Mouse (Mus musculus): ENCODE data around the gene Otop3. TPM values are rescaled to one million over a fixed set of nuclear protein-coding genes. Genes with fewer than 3 reads are reported as not detected.

Otop3 gene
- polyA plus RNA-seq (2014; fragmentation: Nextera tagmentation; extraction: Ambion mirVana) = 1.0 and 1.2 TPM in 2 replicates

DNA sequence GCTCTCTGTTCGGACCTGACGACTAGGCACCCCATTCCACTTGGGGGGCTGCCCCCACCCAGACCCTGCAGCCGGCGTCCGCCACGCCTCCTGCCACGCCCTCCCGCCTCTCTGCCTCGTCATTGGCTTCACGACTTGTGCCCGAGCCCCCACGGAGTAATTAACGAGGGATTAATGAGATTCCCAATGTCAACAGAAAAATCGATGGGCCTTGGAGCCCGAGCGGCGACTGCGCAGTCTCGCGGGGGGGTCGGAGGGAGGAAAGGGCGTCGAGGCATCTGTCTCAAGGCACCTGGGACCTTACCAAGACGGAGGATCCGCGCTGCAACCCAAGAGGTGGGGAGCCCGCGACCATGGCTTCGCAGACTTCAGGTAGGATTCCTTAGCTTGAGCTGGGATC is at the start of gene Otop3:
TSS of gene Otop3 (plus strand) at position 201 of the 400 bp plus-strand sequence.
- H3K9me3 ChIP-seq (ENCODE audit: control insufficient read depth, low read depth, low read length) = no peaks in the 10 kb centered on the region
- H3K27me3 ChIP-seq (ENCODE audit: control insufficient read depth, insufficient read depth, low read length) = peaks cover 22% of the 10 kb centered on the region
- H3K4me3 ChIP-seq (ENCODE audit: low read depth, low read length) = 0 out of 2 replicates have a peak within 1 kb of the TSS, but pooled peaks have one; percentile 6
- no peak within 1 kb of the TSS for H3K27ac ChIP-seq (ENCODE audit: low read length)
- peak; percentile 67; the same call in 1 of the 2 replicates for ATAC-seq (ENCODE audit: insufficient number of reproducible peaks, insufficient read depth, low FRiP score, low read depth)
- H3K4me1 ChIP-seq (ENCODE audit: control insufficient read depth, insufficient read depth, low read length) = 0 out of 2 replicates have a peak, but pooled peaks cover 4% of the 10 kb centered on the region
- WGBS = 4% methylated on average over 29 of the region's 29 CpGs
- no peak within 1 kb of the TSS for H3K9ac ChIP-seq (replicated peaks; ENCODE audit: low read depth, low read length)
- peak within 1 kb of the TSS; percentile 31 for H3K4me2 ChIP-seq (replicated peaks; ENCODE audit: low read depth, low read length)
- H3K36me3 ChIP-seq (ENCODE audit: control insufficient read depth, insufficient read depth, low read length) = no peaks in the 10 kb centered on the region

GRCm38 (mm10) chr11:115285282-115285681 is 49.2 kb upstream of the Otop3 start:
- Histone ChIP-seq H3K4me1 (ENCODE audit: control insufficient read depth, insufficient read depth, low read length) (no peaks in the 10 kb centered on the region), H3K27ac (ENCODE audit: low read length) (no peak overlapping the region), H3K9me3 (ENCODE audit: control insufficient read depth, low read depth, low read length) (no peaks in the 10 kb centered on the region), H3K4me3 (ENCODE audit: low read depth, low read length) (no peak overlapping the region), H3K27me3 (ENCODE audit: control insufficient read depth, insufficient read depth, low read length) (no peaks in the 10 kb centered on the region), H3K9ac (replicated peaks; ENCODE audit: low read depth, low read length) (no peak overlapping the region), H3K36me3 (ENCODE audit: control insufficient read depth, insufficient read depth, low read length) (no peaks in the 10 kb centered on the region), H3K4me2 (replicated peaks; ENCODE audit: low read depth, low read length) (no peak overlapping the region)
- no peak for ATAC-seq (ENCODE audit: insufficient number of reproducible peaks, insufficient read depth, low FRiP score, low read depth)
- 59% methylated on average over 4 of the region's 4 CpGs for WGBS

- H3K27ac ChIP-seq (ENCODE audit: low read length) = no peak overlapping the region
- H3K27me3 ChIP-seq (ENCODE audit: control insufficient read depth, insufficient read depth, low read length) = no peaks in the 10 kb centered on the region
- H3K4me3 ChIP-seq (ENCODE audit: low read depth, low read length) = no peak overlapping the region
- no peak overlapping the region for H3K9ac ChIP-seq (replicated peaks; ENCODE audit: low read depth, low read length)
- H3K4me2 ChIP-seq (replicated peaks; ENCODE audit: low read depth, low read length) = no peak overlapping the region
- no peak for ATAC-seq (ENCODE audit: insufficient number of reproducible peaks, insufficient read depth, low FRiP score, low read depth)
- no peaks in the 10 kb centered on the region for H3K36me3 ChIP-seq (ENCODE audit: control insufficient read depth, insufficient read depth, low read length)
- peaks cover 7% of the 10 kb centered on the region for H3K4me1 ChIP-seq (ENCODE audit: control insufficient read depth, insufficient read depth, low read length)
- 70% methylated on average over 19 of the region's 19 CpGs for WGBS
- H3K9me3 ChIP-seq (ENCODE audit: control insufficient read depth, low read depth, low read length) = no peaks in the 10 kb centered on the region
Observed at GRCm38 (mm10) chr11:115286201-115286993, 48.1 kb upstream of the Otop3 start.

- ATAC-seq (ENCODE audit: insufficient number of reproducible peaks, insufficient read depth, low FRiP score, low read depth) = no peak
- WGBS = 80% methylated on average over 5 of the region's 5 CpGs
Observed at GRCm38 (mm10) chr11:115287386-115287785, 47.1 kb upstream of the Otop3 start.

GRCm38 (mm10) chr11:115288305-115288704 is 46.2 kb upstream of the Otop3 start:
- Histone ChIP-seq H3K27me3 (ENCODE audit: control insufficient read depth, insufficient read depth, low read length) (no peaks in the 10 kb centered on the region), H3K9ac (replicated peaks; ENCODE audit: low read depth, low read length) (no peak overlapping the region), H3K4me1 (ENCODE audit: control insufficient read depth, insufficient read depth, low read length) (peaks cover 12% of the 10 kb centered on the region), H3K36me3 (ENCODE audit: control insufficient read depth, insufficient read depth, low read length) (no peaks in the 10 kb centered on the region), H3K4me3 (ENCODE audit: low read depth, low read length) (no peak overlapping the region), H3K27ac (ENCODE audit: low read length) (no peak overlapping the region), H3K9me3 (ENCODE audit: control insufficient read depth, low read depth, low read length) (no peaks in the 10 kb centered on the region), H3K4me2 (replicated peaks; ENCODE audit: low read depth, low read length) (no peak overlapping the region)
- 90% methylated on average over 2 of the region's 2 CpGs for whole genome bisulfite sequencing
- ATAC-seq (ENCODE audit: insufficient number of reproducible peaks, insufficient read depth, low FRiP score, low read depth) = no peak

More at GRCm38 (mm10) chr11:115287386-115287785, 47.1 kb upstream of the Otop3 start:
- Histone ChIP-seq H3K4me1 (ENCODE audit: control insufficient read depth, insufficient read depth, low read length) (peaks cover 12% of the 10 kb centered on the region), H3K27ac (ENCODE audit: low read length) (no peak overlapping the region), H3K9ac (replicated peaks; ENCODE audit: low read depth, low read length) (no peak overlapping the region), H3K9me3 (ENCODE audit: control insufficient read depth, low read depth, low read length) (no peaks in the 10 kb centered on the region), H3K36me3 (ENCODE audit: control insufficient read depth, insufficient read depth, low read length) (no peaks in the 10 kb centered on the region), H3K4me3 (ENCODE audit: low read depth, low read length) (no peak overlapping the region), H3K27me3 (ENCODE audit: control insufficient read depth, insufficient read depth, low read length) (no peaks in the 10 kb centered on the region), H3K4me2 (replicated peaks; ENCODE audit: low read depth, low read length) (no peak overlapping the region)

- H3K4me1 ChIP-seq (ENCODE audit: control insufficient read depth, insufficient read depth, low read length) = peaks cover 12% of the 10 kb centered on the region
- no peak overlapping the region for H3K9ac ChIP-seq (replicated peaks; ENCODE audit: low read depth, low read length)
- WGBS = 64% methylated on average over 8 of the region's 8 CpGs
- no peaks in the 10 kb centered on the region for H3K27me3 ChIP-seq (ENCODE audit: control insufficient read depth, insufficient read depth, low read length)
- no peaks in the 10 kb centered on the region for H3K36me3 ChIP-seq (ENCODE audit: control insufficient read depth, insufficient read depth, low read length)
- H3K9me3 ChIP-seq (ENCODE audit: control insufficient read depth, low read depth, low read length) = no peaks in the 10 kb centered on the region
- H3K4me3 ChIP-seq (ENCODE audit: low read depth, low read length) = no peak overlapping the region
- no peak overlapping the region for H3K27ac ChIP-seq (ENCODE audit: low read length)
- ATAC-seq (ENCODE audit: insufficient number of reproducible peaks, insufficient read depth, low FRiP score, low read depth) = no peak
- H3K4me2 ChIP-seq (replicated peaks; ENCODE audit: low read depth, low read length) = no peak overlapping the region
Observed at GRCm38 (mm10) chr11:115289885-115290284, 44.6 kb upstream of the Otop3 start.

- no peak for ATAC-seq (ENCODE audit: insufficient number of reproducible peaks, insufficient read depth, low FRiP score, low read depth)
- H3K27ac ChIP-seq (ENCODE audit: low read length) = peak overlapping the region; percentile 44; the same call in 1 of the 2 replicates
- WGBS = 89% methylated on average over 1 of the region's 1 CpGs
Observed at GRCm38 (mm10) chr11:115290314-115290713, 44.2 kb upstream of the Otop3 start.

DNA sequence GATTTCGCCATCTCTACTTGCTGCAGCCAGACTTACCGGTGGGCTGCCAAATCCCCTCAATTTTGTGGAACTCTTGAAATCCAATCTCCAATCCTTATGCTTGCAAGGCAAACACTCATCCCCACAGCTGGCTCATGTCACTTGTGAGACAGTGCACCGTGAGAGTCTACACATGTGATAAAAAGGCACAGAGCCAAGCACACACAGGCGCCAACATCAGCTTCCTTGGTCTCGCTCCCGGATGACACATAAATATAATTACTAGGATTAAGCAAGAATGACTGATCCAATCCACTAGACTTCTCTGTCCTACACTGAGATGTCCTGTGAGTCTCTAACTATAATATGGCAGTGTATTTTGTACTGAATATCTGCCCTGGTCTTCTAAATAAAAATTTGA is 43.6 kb upstream of the Otop3 start:
- H3K27me3 ChIP-seq (ENCODE audit: control insufficient read depth, insufficient read depth, low read length) = no peaks in the 10 kb centered on the region
- H3K4me1 ChIP-seq (ENCODE audit: control insufficient read depth, insufficient read depth, low read length) = peaks cover 12% of the 10 kb centered on the region
- H3K4me2 ChIP-seq (replicated peaks; ENCODE audit: low read depth, low read length) = no peak overlapping the region
- no peak for ATAC-seq (ENCODE audit: insufficient number of reproducible peaks, insufficient read depth, low FRiP score, low read depth)
- no peak overlapping the region for H3K9ac ChIP-seq (replicated peaks; ENCODE audit: low read depth, low read length)
- H3K36me3 ChIP-seq (ENCODE audit: control insufficient read depth, insufficient read depth, low read length) = no peaks in the 10 kb centered on the region
- peak overlapping the region; percentile 44; the same call in 1 of the 2 replicates for H3K27ac ChIP-seq (ENCODE audit: low read length)
- no peaks in the 10 kb centered on the region for H3K9me3 ChIP-seq (ENCODE audit: control insufficient read depth, low read depth, low read length)
- no peak overlapping the region for H3K4me3 ChIP-seq (ENCODE audit: low read depth, low read length)
- WGBS = 39% methylated on average over 6 of the region's 6 CpGs

More at GRCm38 (mm10) chr11:115290314-115290713, 44.2 kb upstream of the Otop3 start:
- Histone ChIP-seq H3K9ac (replicated peaks; ENCODE audit: low read depth, low read length) (no peak overlapping the region), H3K36me3 (ENCODE audit: control insufficient read depth, insufficient read depth, low read length) (no peaks in the 10 kb centered on the region), H3K4me1 (ENCODE audit: control insufficient read depth, insufficient read depth, low read length) (peaks cover 12% of the 10 kb centered on the region), H3K27me3 (ENCODE audit: control insufficient read depth, insufficient read depth, low read length) (no peaks in the 10 kb centered on the region), H3K9me3 (ENCODE audit: control insufficient read depth, low read depth, low read length) (no peaks in the 10 kb centered on the region), H3K4me2 (replicated peaks; ENCODE audit: low read depth, low read length) (no peak overlapping the region), H3K4me3 (ENCODE audit: low read depth, low read length) (no peak overlapping the region)

All from stomach, embryonic 14.5 days (tissue).